Mouse (Mus musculus) embryonic fibroblast, embryonic 13.5 days (primary cell): ENCODE data around the gene Bnc1.

Experiments
- CTCF ChIP-seq: IDR thresholded peaks from 2 replicates; pipeline ENCODE4 v1.5.1; 2011; ENCODE audit warnings: mild to moderate bottlenecking, control low read depth, low read length, moderate library complexity, borderline replicate concordance; ENCODE audit not compliant: insufficient read depth
- POLR2A ChIP-seq: IDR thresholded peaks from 2 replicates; pipeline ENCODE4 v1.6.1; 2011; ENCODE audit warnings: low read depth, mild to moderate bottlenecking, control low read depth, low read length, moderate library complexity

DNA sequence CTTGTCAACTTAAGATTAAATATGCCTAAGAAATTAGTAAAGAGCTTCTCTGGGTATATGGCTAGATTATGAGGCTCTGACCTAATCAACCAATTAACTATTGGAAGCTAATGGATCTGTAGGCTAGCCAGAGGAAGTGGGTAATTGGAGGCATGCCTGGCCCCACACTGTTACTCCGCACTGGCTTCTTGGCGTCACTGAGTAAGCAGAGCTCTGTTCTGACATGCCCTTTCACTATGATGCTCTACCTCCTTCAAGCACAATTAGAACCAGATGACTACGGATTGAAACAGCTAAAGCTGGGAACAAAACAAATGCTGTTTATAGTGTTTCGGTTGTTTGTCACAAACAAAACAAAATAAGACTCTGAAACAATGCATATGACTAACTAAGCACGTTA lies 73.8 kb downstream of the Bnc1 start:
- TF ChIP-seq CTCF (no peak), POLR2A (no peak)
